Mouse (Mus musculus): Measurements from ENCODE around the gene Klhdc9. TPM values are rescaled to one million over a fixed set of nuclear protein-coding genes. Genes with fewer than 3 reads are reported as not detected.

Klhdc9 gene
- polyA plus RNA-seq, 1 experiment, result not detected

DNA sequence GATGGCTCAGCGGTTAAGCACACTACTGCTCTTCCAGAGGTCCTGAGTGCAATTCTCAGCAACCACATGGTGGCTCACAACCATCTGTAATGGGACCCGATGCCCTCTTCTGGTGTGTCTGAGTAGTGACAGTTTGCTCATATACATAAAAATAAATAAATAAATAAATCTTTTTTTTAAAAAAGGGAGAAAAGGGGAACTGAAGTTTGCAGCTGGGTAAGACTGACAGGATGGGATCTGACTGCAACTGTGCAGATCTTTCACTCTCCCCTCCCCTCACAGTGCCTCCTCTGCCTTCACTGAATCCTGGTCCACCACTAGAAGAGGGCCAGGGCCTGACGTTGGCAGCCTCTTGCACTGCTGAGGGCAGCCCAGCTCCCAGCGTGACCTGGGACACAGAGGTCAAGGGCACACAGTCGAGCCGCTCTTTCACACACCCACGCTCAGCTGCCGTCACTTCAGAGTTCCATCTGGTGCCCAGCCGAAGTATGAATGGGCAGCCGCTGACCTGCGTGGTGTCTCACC lies 21.6 kb upstream of the Klhdc9 start:
- H3K36me3 ChIP-seq (replicated peaks; ENCODE audit: low read length), result no peaks in the 10 kb centered on the region
- H3K4me3 ChIP-seq (replicated peaks), result peak overlapping the region; percentile 33
- H3K27me3 ChIP-seq (replicated peaks), result peaks cover 34% of the 10 kb centered on the region
- H3K4me1 ChIP-seq, result peaks cover 65% of the 10 kb centered on the region
- TF ChIP-seq GATA1 (IDR thresholded peaks at IDR 0.05; ENCODE audit: borderline replicate concordance, low read length) (no peak), FLI1 (IDR thresholded peaks at IDR 0.05; ENCODE audit: low read length) (no peak)
- H3K9me3 ChIP-seq, result no peaks in the 10 kb centered on the region

DNA sequence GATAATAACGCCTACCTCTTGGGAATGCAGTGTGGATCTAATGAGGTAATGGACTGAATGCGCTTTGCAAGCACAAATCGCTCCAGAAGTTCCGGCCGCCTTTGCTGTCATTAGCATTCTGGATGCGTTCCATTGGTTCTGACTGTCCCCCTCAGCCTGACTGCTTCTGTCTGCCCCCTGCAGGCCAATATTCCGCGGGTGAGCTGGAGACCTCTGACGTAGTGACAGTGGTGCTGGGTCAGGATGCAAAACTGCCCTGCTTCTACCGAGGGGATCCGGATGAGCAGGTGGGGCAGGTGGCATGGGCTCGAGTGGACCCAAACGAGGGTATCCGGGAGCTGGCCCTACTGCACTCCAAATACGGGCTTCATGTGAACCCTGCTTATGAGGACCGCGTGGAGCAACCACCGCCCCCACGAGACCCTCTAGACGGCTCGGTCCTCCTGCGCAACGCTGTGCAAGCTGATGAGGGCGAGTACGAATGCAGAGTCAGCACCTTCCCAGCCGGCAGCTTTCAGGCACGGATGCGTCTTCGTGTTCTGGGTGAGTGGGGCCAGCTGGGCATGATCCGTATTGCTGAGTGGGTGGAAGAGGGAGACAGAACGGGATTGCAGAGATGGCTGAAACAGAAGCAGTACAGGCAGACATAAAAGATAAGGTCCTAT lies 19.5 kb upstream of the Klhdc9 start:
- Histone ChIP-seq H3K9me3 (no peaks in the 10 kb centered on the region), H3K4me3 (replicated peaks) (peak overlapping the region; percentile 88), H3K27me3 (replicated peaks) (peaks cover 35% of the 10 kb centered on the region), H3K36me3 (replicated peaks; ENCODE audit: low read length) (no peaks in the 10 kb centered on the region), H3K4me1 (peaks cover 67% of the 10 kb centered on the region)
- TF ChIP-seq FLI1 (IDR thresholded peaks at IDR 0.05; ENCODE audit: low read length) (no peak), GATA1 (IDR thresholded peaks at IDR 0.05; ENCODE audit: borderline replicate concordance, low read length) (no peak)

DNA sequence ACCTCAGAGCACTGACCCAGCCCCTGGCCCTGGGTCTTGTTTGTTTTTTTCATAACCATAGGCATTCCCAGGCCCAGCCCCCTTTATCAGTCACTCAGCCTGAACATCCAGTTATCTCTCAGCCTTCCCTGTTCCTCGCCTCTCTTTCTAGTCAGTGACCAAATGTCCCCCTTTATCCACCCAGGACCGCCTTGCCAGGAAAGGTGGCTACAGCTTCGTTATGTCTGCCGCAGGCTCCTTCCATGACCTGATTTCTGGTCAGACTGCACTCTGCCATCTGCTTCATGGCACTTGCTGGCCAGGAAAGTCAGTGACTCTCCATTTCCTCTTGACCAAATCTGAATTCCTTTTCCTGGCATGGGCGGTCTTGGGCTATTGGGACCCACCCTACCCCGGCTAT lies 17.7 kb upstream of the Klhdc9 start:
- H3K27me3 ChIP-seq (replicated peaks), result peaks cover 25% of the 10 kb centered on the region
- no peak for TF ChIP-seq GATA1 (IDR thresholded peaks at IDR 0.05; ENCODE audit: borderline replicate concordance, low read length)
- TF ChIP-seq FLI1 (IDR thresholded peaks at IDR 0.05; ENCODE audit: low read length), result no peak
- H3K4me1 ChIP-seq, result peaks cover 64% of the 10 kb centered on the region
- H3K4me3 ChIP-seq (replicated peaks), result no peak overlapping the region
- H3K36me3 ChIP-seq (replicated peaks; ENCODE audit: low read length), result no peaks in the 10 kb centered on the region
- no peaks in the 10 kb centered on the region for H3K9me3 ChIP-seq

DNA sequence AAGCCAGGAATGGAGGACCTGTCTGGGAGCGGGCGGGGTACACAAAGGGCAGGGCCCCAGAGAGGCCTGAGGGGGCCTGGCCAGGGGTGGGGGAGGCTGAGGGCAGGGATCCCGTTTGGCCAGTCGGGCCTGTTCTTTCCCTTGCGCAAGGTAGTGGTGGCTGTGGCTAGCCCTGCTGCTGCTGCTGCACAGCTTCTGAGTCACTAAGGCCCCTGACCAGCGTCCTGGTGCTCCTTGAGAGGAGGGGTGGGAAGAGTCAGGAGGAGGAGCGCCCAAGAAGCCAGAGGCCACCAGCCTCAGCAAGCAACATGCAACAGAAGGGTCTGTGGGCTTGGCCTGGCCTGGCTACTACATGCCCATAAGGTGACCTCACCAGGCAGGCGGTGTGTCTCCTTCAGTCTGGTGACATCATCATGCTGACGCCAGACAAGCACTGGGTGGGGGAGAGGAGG lies 15.1 kb upstream of the Klhdc9 start:
- TF ChIP-seq FLI1 (IDR thresholded peaks at IDR 0.05; ENCODE audit: low read length) (no peak), GATA1 (IDR thresholded peaks at IDR 0.05; ENCODE audit: borderline replicate concordance, low read length) (no peak)
- peaks cover 41% of the 10 kb centered on the region for H3K27me3 ChIP-seq (replicated peaks)
- H3K9me3 ChIP-seq, result no peaks in the 10 kb centered on the region
- H3K4me1 ChIP-seq, result peaks cover 65% of the 10 kb centered on the region
- H3K36me3 ChIP-seq (replicated peaks; ENCODE audit: low read length), result no peaks in the 10 kb centered on the region
- H3K4me3 ChIP-seq (replicated peaks), result peak overlapping the region; percentile 4

DNA sequence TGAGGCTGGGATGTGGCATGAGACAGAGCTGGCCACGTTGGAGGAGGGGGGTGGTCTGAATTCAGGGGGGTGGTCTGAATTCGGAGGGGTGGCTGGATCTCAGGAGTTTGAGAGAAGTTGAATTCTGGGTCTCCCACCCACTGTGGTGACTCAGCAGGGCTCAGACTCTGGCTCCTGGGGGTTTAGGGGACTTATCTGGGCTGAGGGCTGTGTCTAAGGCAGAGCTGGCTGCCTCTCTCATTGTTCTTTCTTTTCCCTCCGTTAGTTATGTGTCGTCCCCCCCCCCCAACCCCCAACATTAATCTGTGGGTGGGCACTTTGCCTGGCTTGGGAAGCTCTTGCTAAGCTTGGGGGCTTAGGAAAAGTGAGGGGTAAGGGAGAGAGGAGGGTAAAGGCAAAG lies 13.3 kb upstream of the Klhdc9 start:
- peaks cover 42% of the 10 kb centered on the region for H3K27me3 ChIP-seq (replicated peaks)
- no peaks in the 10 kb centered on the region for H3K9me3 ChIP-seq
- H3K4me1 ChIP-seq, result peaks cover 65% of the 10 kb centered on the region
- H3K4me3 ChIP-seq (replicated peaks), result peak overlapping the region; percentile 53
- no peaks in the 10 kb centered on the region for H3K36me3 ChIP-seq (replicated peaks; ENCODE audit: low read length)
- TF ChIP-seq GATA1 (IDR thresholded peaks at IDR 0.05; ENCODE audit: borderline replicate concordance, low read length) (no peak), FLI1 (IDR thresholded peaks at IDR 0.05; ENCODE audit: low read length) (no peak)

DNA sequence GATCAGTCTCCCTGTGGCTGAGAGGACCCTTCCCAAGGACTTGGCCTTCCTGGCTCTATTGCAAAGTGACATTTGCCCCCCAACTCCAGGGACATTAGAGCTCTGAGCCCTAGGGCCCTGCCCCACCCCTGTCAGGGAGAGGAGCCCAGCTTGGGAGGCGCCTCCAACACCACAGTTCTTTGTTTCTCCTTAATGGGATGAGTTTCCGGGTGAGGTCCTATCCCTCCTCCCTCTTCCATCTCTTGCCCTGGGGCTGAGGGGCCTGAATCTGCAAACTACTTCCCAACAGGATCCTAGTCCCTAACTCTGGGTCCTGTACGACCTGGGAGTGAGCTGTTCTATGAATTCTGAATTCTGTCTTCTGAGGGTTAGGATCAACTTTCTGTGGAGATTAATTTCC lies 12.3 kb upstream of the Klhdc9 start:
- Histone ChIP-seq H3K36me3 (replicated peaks; ENCODE audit: low read length) (no peaks in the 10 kb centered on the region), H3K4me1 (peaks cover 64% of the 10 kb centered on the region), H3K4me3 (replicated peaks) (no peak overlapping the region), H3K9me3 (no peaks in the 10 kb centered on the region), H3K27me3 (replicated peaks) (peaks cover 44% of the 10 kb centered on the region)
- TF ChIP-seq FLI1 (IDR thresholded peaks at IDR 0.05; ENCODE audit: low read length) (no peak), GATA1 (IDR thresholded peaks at IDR 0.05; ENCODE audit: borderline replicate concordance, low read length) (no peak)

DNA sequence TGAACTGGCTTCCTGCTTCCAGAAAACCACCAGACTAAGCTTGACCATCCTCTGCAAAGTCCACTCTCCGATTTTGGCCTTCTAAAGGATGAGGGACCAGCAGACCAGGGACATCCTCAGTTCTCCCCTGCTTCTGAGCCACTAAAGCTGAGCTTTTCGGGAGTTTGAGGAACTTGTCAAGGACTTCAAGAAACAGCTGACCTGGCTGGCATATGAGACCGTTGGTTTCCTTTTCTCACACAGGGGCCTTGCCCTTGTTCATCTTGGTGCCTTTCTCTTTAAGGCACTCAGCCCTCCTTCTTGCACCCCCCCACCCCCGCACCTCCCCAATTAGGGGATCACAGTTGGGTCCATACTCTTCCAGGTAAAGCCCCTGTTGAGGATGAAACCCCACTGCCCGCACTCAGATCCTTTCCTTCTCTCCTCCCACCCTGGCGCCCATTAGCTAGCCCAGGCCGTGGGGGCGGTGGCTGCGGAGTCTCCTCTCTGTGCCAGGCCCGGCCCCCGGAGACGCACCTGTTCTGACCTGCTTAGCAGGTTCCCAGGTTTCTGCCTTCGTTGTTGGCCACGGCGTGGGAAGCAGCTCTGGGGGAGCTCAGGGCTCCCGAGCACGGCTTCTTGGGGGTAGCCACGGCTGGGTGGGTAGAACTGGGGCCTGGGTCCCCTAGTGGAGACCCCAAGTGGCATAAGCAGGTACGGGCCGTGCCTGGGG lies 9.4 kb upstream of the Klhdc9 start, which contains the start of gene Nectin4:
TSS of gene Nectin4 (plus strand) at position 255 of the 712 bp plus-strand sequence.
- no peak for TF ChIP-seq FLI1 (IDR thresholded peaks at IDR 0.05; ENCODE audit: low read length)
- no peak for TF ChIP-seq GATA1 (IDR thresholded peaks at IDR 0.05; ENCODE audit: borderline replicate concordance, low read length)
- H3K4me3 ChIP-seq (replicated peaks), result peak within 1 kb of the TSS; percentile 66

DNA sequence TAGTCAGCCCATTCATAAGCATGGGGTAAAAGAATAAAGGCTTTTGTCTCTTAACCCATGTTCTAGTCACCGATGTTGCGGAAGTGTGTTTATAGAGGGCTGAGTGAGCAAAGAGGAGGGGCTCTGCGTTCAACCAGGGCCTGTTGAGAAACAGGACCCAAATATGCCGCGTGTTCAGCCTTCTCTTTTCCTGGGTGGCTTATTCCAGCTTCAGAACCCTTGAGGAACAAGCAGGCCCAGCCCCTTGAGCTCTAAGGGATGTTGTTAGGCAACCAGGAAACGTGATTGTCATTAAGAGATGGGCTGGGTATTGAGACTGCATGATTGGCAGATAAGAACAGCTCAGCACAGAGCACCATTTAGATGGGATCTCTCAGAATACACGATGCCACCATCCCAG lies 5.3 kb upstream of the Klhdc9 start:
- TF ChIP-seq FLI1 (IDR thresholded peaks at IDR 0.05; ENCODE audit: low read length), result no peak
- TF ChIP-seq GATA1 (IDR thresholded peaks at IDR 0.05; ENCODE audit: borderline replicate concordance, low read length), result no peak
- Histone ChIP-seq H3K4me1 (peaks cover 52% of the 10 kb centered on the region), H3K27me3 (replicated peaks) (peaks cover 25% of the 10 kb centered on the region), H3K36me3 (replicated peaks; ENCODE audit: low read length) (no peaks in the 10 kb centered on the region), H3K4me3 (replicated peaks) (no peak overlapping the region), H3K9me3 (no peaks in the 10 kb centered on the region)

More for the DNA sequence above, 9.4 kb upstream of the Klhdc9 start, which contains the start of gene Nectin4:
- H3K27me3 ChIP-seq (replicated peaks), result peaks cover 50% of the 10 kb centered on the region
- H3K9me3 ChIP-seq, result no peaks in the 10 kb centered on the region
- no peaks in the 10 kb centered on the region for H3K36me3 ChIP-seq (replicated peaks; ENCODE audit: low read length)
- H3K4me1 ChIP-seq, result peaks cover 71% of the 10 kb centered on the region

DNA sequence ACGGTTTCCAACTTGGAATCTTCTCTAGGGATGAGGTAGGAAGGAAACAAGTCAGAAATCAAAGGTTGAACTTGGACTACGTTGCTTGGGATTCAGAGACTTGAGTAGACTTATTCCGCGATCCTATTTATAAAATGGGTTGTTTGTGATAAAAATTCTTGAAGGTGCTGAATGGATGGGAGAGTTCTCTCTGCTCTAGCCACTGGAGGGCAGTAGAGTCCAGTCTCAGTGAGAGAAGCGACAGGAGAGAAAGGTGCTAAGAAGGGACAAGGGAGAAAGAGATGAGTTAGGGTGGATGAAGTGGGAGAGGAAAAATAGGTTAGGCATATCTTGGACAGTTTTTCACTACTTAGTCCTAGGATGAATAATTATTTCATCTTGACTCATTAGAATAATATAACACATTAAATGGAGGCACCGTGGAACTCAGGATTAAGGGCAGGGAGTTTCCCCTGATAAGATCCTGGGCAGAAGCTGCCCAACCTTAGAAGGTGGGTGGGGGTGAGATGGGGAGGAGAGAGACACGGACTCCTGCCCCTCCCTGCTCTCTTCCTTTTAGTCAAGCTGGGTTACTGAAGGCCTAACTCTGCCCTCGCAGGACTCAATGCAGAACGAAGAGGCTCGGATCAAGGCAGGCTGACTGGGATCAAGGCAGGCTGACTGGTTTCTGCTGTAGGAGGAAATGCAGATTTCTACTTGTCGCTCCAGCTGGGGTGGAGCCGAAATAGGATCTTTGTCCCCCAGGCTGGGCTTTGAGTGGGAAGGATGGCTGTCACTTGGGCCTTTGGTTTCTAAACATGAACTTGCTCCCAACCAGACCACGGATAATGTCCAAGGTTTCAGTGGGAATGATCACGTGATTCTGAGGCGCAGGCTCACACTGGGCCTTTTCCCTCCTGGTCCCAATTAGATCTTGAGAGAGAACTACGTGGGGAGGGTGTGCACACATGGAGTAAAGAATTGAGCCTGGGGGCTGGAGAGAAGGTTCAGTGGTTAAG lies 807 bp upstream of the Klhdc9 start:
- Histone ChIP-seq H3K4me3 (replicated peaks) (peak overlapping the region; percentile 86), H3K4me1 (peaks cover 25% of the 10 kb centered on the region), H3K36me3 (replicated peaks; ENCODE audit: low read length) (peaks cover 41% of the 10 kb centered on the region), H3K9me3 (no peaks in the 10 kb centered on the region), H3K27me3 (replicated peaks) (peaks cover 5% of the 10 kb centered on the region)
- TF ChIP-seq FLI1 (IDR thresholded peaks at IDR 0.05; ENCODE audit: low read length), result no peak
- TF ChIP-seq GATA1 (IDR thresholded peaks at IDR 0.05; ENCODE audit: borderline replicate concordance, low read length), result no peak

Data from megakaryocyte, embryonic 14.5 days (primary cell).